Mouse (Mus musculus) lung, adult 18-20 months (tissue): ENCODE data around the gene Tmem60.

Experiments
- DNase-seq, 2 experiments: peaks; one replicate each; pipeline ENCODE4 v3.0.0; 2022; ENCODE audit warnings: mixed read lengths in 2 of 2

Tmem60 gene

GRCm38 (mm10) chr5:20911741-20912140, 29.8 kb downstream of the Tmem60 start:
- DNase-seq = no peak

- DNase-seq = peak; percentile 49 to 63
Observed at GRCm38 (mm10) chr5:20913372-20914275, 31.6 kb downstream of the Tmem60 start.

GRCm38 (mm10) chr5:20918967-20919366, 37.0 kb downstream of the Tmem60 start:
- DNase-seq = no peak

DNA sequence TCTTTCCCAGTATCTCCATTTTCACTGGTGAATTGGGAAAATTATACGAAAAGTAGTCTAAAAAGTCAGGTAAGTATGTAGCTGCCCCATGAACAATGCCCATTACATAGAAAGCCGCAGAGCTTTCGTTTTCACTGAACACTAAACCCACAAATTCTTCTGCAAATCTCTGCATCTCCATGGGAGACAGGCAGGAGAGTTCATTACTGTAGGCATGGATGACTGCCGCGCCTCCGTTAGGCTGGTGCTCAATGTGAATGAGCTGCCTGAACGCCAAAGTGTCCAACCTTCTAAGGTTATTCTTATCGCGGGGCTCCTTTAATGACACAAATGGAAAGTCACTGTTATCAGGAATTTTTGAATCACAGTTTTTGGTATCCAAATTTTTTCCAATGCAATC, 37.6 kb downstream of the Tmem60 start:
- DNase-seq = no peak

DNA sequence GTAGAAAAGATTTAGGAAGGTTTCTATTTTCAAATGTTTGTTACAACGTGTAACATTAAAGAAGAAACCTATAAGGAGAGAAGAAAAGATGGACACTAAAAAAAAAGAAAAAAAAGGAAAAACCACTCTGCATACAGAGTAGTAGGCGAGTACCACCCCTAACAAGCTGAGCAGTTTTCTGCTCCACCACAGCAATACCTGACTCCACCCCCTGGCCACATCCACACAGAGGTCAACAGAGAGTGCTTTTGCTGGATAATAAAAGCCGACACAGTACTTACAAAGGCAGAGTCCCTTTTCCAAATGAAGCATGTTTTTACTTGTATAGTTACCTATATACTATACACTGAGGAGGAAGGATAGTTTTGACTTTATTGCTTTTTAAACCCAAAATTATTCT, 42.6 kb downstream of the Tmem60 start:
- no peak for DNase-seq

DNA sequence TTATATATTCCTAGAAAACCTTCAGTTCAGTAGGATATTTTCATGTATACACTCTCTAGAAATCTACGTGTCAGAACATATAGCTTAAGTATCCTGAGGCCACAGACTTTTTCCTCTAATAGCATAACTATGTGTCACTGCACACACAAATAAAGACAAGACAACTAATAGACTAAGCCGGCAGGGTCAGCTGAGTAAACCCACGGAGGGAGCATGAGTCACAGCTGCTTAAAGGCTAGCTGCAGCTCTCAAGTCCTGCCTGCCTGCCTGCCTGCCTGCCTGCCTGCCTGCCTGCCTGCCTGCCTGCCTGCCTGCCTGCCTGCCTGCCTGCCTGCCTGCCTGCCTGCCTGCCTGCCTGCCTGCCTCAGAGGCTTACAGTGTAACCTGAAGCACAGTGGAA, 43.5 kb downstream of the Tmem60 start:
- no peak for DNase-seq

GRCm38 (mm10) chr5:20929669-20930151, 47.7 kb downstream of the Tmem60 start:
- no peak for DNase-seq

DNA sequence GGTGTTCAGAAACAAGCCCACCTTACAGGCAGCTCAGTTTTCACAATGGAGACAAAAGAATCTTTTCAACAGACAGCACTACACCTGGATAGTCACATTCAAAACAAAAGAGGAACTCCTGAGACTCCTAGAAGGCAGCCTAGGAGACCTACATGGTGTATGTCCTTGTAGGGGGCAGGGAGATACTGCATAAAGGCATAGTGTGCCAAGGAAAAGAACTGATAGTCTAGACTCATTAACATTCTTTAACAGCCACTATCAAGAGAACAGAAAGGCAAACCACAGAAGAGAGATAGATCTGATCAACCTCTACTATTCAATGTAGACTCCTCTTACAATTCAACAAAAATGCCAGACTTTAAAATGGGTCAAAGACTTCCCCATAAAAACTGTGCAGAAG, 48.4 kb downstream of the Tmem60 start:
- no peak for DNase-seq

- no peak for DNase-seq
Observed at GRCm38 (mm10) chr5:20931300-20931699, 49.3 kb downstream of the Tmem60 start.

GRCm38 (mm10) chr5:20932585-20932984, 50.6 kb downstream of the Tmem60 start:
- DNase-seq = no peak

DNA sequence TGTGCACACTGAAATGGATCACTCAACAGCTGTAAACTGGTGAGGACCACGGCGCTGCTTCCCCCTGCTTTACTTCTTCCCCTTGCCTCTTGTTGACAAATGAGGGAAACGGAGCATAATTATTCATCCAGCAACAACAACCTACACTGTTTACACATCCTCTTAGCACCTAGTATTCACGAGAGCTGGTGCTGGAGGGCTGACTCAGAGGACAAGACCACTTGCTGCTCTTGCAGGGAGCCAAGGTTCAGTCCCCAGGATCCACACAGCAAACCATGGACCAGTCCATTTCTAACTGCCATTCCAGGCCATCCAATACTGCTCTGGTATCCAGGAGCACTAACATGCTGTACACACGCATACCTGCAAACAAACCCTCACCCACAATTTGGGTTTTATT, 53.9 kb downstream of the Tmem60 start:
- no peak for DNase-seq
